Mouse (Mus musculus): ENCODE data around the gene Cdca8. TPM values are rescaled to one million over a fixed set of nuclear protein-coding genes. Genes with fewer than 3 reads are reported as not detected.

Cdca8 gene
- polyA plus RNA-seq, 1 experiment from 2014 or later, result 190 TPM

DNA sequence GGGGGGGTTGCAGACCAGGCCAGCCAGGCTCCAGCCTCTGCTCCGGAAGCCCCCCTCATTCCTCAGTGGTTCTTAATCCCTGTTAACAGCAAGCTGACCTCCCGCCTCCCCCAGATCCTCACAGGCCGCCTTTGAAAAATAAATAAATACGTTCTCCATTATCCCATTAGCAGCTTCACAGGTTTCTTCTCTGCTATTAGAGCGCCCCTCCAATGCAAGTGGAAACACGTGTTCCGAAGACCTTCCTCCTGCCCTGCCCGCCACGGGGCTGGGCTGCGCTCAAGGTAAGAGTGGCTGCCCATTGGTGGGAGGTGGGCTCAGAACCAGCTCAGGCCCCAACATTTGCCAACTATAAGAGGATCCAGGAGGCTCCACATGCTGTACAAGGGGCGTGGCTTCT lies 23.5 kb upstream of the Cdca8 start:
- Histone ChIP-seq H3K27ac (ENCODE audit: low read depth, low read length) (no peak overlapping the region), H3K27me3 (replicated peaks; ENCODE audit: control insufficient read depth, insufficient read depth, low read length) (no peaks in the 10 kb centered on the region; the same call in 1 of the 2 replicates), H3K36me3 (ENCODE audit: control insufficient read depth, insufficient read depth, low read length) (no peaks in the 10 kb centered on the region), H3K4me1 (replicated peaks; ENCODE audit: control insufficient read depth, insufficient read depth, low read length) (no peaks in the 10 kb centered on the region), H3K4me2 (no peak overlapping the region), H3K9me3 (ENCODE audit: control insufficient read depth, low read length) (no peaks in the 10 kb centered on the region), H3K9ac (ENCODE audit: low read depth, low read length) (no peak overlapping the region), H3K4me3 (ENCODE audit: low read depth, low read length) (no peak overlapping the region)
- ATAC-seq (replicated peaks; ENCODE audit: low FRiP score), result no peak
- DNase-seq (ENCODE audit: low spot score), result no peak
- 38% methylated on average over 11 of the region's 11 CpGs for WGBS

DNA sequence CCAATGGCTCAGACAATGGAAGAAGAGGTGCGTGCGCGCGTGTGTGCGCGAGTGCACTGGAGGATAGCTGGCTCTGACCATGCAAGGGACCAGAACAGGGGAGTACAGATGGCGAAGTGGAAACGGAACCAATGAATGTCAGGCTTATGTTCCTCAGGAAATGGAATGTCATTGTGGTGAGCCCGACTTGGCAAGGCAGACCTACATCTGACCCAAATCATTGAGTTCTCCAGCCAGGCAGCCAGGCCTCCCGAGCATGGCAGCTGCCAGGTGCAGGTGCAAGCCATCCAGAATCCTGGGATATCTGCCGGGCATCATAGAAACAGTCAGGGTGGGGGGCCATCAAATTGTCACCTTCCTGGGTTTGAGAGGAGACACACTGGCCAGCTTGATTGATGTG lies 21.8 kb upstream of the Cdca8 start:
- no peak overlapping the region for H3K4me2 ChIP-seq
- no peaks in the 10 kb centered on the region for H3K9me3 ChIP-seq (ENCODE audit: control insufficient read depth, low read length)
- no peaks in the 10 kb centered on the region for H3K4me1 ChIP-seq (replicated peaks; ENCODE audit: control insufficient read depth, insufficient read depth, low read length)
- ATAC-seq (replicated peaks; ENCODE audit: low FRiP score) (no peak), DNase-seq (ENCODE audit: low spot score) (no peak)
- H3K36me3 ChIP-seq (ENCODE audit: control insufficient read depth, insufficient read depth, low read length), result no peaks in the 10 kb centered on the region
- H3K27me3 ChIP-seq (replicated peaks; ENCODE audit: control insufficient read depth, insufficient read depth, low read length), result no peaks in the 10 kb centered on the region; the same call in 1 of the 2 replicates
- no peak overlapping the region for H3K27ac ChIP-seq (ENCODE audit: low read depth, low read length)
- no peak overlapping the region for H3K9ac ChIP-seq (ENCODE audit: low read depth, low read length)
- no peak overlapping the region for H3K4me3 ChIP-seq (ENCODE audit: low read depth, low read length)
- WGBS, result 80% methylated on average over 11 of the region's 11 CpGs

DNA sequence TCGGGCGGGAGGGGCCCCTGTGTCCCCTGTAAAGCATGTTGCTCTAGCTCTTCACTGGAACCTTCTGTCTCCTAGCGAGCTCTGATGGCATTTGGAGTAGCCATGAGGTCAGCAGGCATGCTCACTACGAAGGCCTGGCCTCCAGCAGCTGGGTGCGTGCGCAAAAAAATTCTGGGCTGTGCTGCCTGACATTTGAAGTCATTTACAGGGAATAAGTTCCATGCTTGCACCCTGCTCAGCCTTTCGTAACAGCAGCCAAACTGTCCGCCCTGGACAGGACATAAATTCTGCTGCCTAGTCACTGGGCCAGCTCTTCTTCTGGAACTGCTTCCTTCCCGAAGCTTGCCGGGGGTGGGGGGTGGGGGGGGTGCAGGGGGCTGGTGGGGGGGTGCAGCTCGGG lies 20.0 kb upstream of the Cdca8 start:
- H3K27ac ChIP-seq (ENCODE audit: low read depth, low read length), result no peak overlapping the region
- no peak overlapping the region for H3K9ac ChIP-seq (ENCODE audit: low read depth, low read length)
- H3K36me3 ChIP-seq (ENCODE audit: control insufficient read depth, insufficient read depth, low read length), result no peaks in the 10 kb centered on the region
- DNase-seq (ENCODE audit: low spot score) (no peak), ATAC-seq (replicated peaks; ENCODE audit: low FRiP score) (no peak)
- H3K4me2 ChIP-seq, result no peak overlapping the region
- no peaks in the 10 kb centered on the region for H3K27me3 ChIP-seq (replicated peaks; ENCODE audit: control insufficient read depth, insufficient read depth, low read length)
- no peak overlapping the region for H3K4me3 ChIP-seq (ENCODE audit: low read depth, low read length)
- H3K9me3 ChIP-seq (ENCODE audit: control insufficient read depth, low read length), result no peaks in the 10 kb centered on the region
- no peaks in the 10 kb centered on the region for H3K4me1 ChIP-seq (replicated peaks; ENCODE audit: control insufficient read depth, insufficient read depth, low read length)
- 60% methylated on average over 11 of the region's 11 CpGs for WGBS

DNA sequence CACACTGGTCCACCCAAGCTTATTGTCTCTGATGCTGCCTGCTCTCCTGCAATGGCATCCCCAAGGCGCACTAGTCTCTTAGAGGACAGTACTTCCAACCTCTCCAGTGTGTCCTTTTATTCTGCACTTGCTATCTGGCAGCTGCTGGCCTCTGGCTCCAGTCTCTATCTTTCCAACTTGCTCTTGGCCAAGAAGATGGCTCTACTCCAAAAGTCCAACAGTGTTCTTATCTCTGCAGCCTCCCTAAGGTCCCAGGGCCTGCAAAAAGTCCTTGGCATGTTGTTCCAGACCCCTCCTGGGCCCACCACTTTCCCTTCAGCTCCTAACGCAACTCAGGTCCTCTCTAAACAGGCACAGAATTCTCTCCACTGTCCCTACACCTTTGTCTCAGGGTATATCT lies 18.2 kb upstream of the Cdca8 start:
- no peaks in the 10 kb centered on the region for H3K27me3 ChIP-seq (replicated peaks; ENCODE audit: control insufficient read depth, insufficient read depth, low read length)
- ATAC-seq (replicated peaks; ENCODE audit: low FRiP score) (no peak), DNase-seq (ENCODE audit: low spot score) (no peak)
- H3K27ac ChIP-seq (ENCODE audit: low read depth, low read length), result no peak overlapping the region
- H3K9ac ChIP-seq (ENCODE audit: low read depth, low read length), result no peak overlapping the region
- H3K4me1 ChIP-seq (replicated peaks; ENCODE audit: control insufficient read depth, insufficient read depth, low read length), result no peaks in the 10 kb centered on the region
- no peaks in the 10 kb centered on the region for H3K9me3 ChIP-seq (ENCODE audit: control insufficient read depth, low read length)
- H3K36me3 ChIP-seq (ENCODE audit: control insufficient read depth, insufficient read depth, low read length), result no peaks in the 10 kb centered on the region
- H3K4me2 ChIP-seq, result no peak overlapping the region
- WGBS, result 80% methylated on average over 2 of the region's 2 CpGs
- H3K4me3 ChIP-seq (ENCODE audit: low read depth, low read length), result no peak overlapping the region

DNA sequence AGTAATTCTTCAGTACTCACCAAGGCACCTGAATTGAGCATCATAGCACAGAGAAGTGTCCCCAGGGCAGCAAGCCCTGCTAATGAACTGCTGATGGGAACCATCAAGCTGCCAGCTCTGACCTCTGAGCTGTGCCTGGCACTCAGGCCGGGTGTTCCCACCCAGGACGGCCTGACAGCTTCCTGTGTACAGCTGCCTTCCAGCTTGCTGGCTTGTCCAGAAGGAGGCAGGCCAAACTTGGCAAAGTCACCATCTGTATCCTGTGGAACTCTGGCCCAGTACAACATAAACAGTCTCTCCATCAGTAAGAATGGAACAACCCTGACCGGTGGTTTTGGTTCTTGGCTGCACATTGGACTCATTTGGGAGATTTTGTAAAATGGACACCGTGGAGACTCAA lies 14.4 kb upstream of the Cdca8 start:
- ATAC-seq (replicated peaks; ENCODE audit: low FRiP score), result no peak
- no peaks in the 10 kb centered on the region for H3K36me3 ChIP-seq (ENCODE audit: control insufficient read depth, insufficient read depth, low read length)
- H3K27ac ChIP-seq (ENCODE audit: low read depth, low read length), result no peak overlapping the region
- H3K9ac ChIP-seq (ENCODE audit: low read depth, low read length), result no peak overlapping the region
- 52% methylated on average over 4 of the region's 4 CpGs for WGBS
- no peaks in the 10 kb centered on the region for H3K27me3 ChIP-seq (replicated peaks; ENCODE audit: control insufficient read depth, insufficient read depth, low read length)
- no peak overlapping the region for H3K4me2 ChIP-seq
- no peaks in the 10 kb centered on the region for H3K9me3 ChIP-seq (ENCODE audit: control insufficient read depth, low read length)
- DNase-seq (ENCODE audit: low spot score), result no peak
- H3K4me3 ChIP-seq (ENCODE audit: low read depth, low read length), result no peak overlapping the region
- H3K4me1 ChIP-seq (replicated peaks; ENCODE audit: control insufficient read depth, insufficient read depth, low read length), result no peaks in the 10 kb centered on the region

DNA sequence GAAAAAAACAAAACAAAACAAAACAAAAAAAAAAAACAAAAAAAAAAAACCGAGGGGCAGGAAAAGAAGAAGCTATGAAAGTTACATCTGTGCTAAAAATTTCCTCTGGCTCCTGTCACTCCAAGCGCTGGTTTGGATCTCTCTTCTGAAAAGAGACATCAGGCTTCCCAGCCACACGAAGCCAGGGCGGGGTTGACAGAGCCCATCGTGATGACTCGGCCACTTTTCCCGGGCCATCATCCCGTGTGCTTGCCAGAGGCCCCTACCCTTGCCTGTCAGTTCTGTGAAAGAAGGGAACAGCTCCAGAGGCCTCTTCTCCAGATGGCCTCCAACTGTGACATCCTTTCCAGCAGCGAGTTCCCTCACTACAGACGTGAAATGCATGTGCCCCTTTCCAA lies 11.9 kb upstream of the Cdca8 start:
- WGBS, result 45% methylated on average over 10 of the region's 10 CpGs
- no peaks in the 10 kb centered on the region for H3K9me3 ChIP-seq (ENCODE audit: control insufficient read depth, low read length)
- DNase-seq (ENCODE audit: low spot score) (no peak), ATAC-seq (replicated peaks; ENCODE audit: low FRiP score) (no peak)
- no peaks in the 10 kb centered on the region for H3K36me3 ChIP-seq (ENCODE audit: control insufficient read depth, insufficient read depth, low read length)
- H3K27ac ChIP-seq (ENCODE audit: low read depth, low read length), result no peak overlapping the region
- H3K4me3 ChIP-seq (ENCODE audit: low read depth, low read length), result no peak overlapping the region
- H3K9ac ChIP-seq (ENCODE audit: low read depth, low read length), result no peak overlapping the region
- H3K4me1 ChIP-seq (replicated peaks; ENCODE audit: control insufficient read depth, insufficient read depth, low read length), result no peaks in the 10 kb centered on the region
- H3K4me2 ChIP-seq, result no peak overlapping the region
- no peaks in the 10 kb centered on the region for H3K27me3 ChIP-seq (replicated peaks; ENCODE audit: control insufficient read depth, insufficient read depth, low read length)

DNA sequence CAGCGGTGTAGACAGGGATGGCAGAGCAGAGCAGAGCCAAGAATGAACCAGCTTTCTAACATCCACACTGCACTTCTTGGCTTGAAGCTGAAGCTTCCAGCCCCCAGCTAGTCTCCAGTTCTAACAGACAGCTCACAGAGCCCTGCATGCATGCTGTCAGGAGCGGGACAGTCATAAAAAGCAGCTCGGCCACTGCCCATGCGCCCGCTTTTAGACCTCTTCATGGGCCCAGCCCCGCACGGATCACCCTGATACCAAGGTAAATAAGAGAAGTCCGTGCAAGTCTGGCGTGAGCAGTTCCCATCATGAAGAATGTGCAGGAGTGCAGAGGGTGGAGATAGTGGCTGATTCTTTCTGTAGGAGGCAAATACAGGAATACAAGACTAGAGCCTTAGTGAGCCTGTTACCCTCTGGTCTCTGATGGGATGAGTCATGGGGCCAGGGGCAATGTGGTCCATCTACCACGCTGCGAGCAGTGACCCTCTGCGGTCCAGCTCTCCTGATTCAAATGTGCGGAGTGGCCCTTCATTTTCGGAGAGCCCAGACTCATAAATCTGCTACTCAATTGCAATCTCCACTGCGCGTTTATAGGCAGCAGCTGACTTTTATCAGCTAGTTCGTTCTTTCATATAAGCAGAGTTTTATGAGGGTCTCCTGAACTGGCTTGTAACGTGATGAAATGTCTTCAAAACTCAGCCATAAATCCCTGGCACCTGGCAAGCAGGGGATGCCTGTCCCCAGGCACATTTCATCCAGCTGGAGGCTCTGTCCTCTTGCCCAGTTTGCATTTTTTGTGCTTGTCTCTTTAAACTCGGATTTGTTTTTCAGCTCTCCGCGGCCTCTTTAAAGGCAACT lies 11.3 kb upstream of the Cdca8 start:
- no peak overlapping the region for H3K27ac ChIP-seq (ENCODE audit: low read depth, low read length)
- no peaks in the 10 kb centered on the region for H3K36me3 ChIP-seq (ENCODE audit: control insufficient read depth, insufficient read depth, low read length)
- no peak for DNase-seq (ENCODE audit: low spot score)
- H3K4me2 ChIP-seq, result no peak overlapping the region
- no peak overlapping the region for H3K9ac ChIP-seq (ENCODE audit: low read depth, low read length)
- H3K4me1 ChIP-seq (replicated peaks; ENCODE audit: control insufficient read depth, insufficient read depth, low read length), result no peaks in the 10 kb centered on the region
- H3K27me3 ChIP-seq (replicated peaks; ENCODE audit: control insufficient read depth, insufficient read depth, low read length), result no peaks in the 10 kb centered on the region
- no peak overlapping the region for H3K4me3 ChIP-seq (ENCODE audit: low read depth, low read length)
- WGBS, result 72% methylated on average over 21 of the region's 21 CpGs
- no peaks in the 10 kb centered on the region for H3K9me3 ChIP-seq (ENCODE audit: control insufficient read depth, low read length)
- no peak for ATAC-seq (replicated peaks; ENCODE audit: low FRiP score)

DNA sequence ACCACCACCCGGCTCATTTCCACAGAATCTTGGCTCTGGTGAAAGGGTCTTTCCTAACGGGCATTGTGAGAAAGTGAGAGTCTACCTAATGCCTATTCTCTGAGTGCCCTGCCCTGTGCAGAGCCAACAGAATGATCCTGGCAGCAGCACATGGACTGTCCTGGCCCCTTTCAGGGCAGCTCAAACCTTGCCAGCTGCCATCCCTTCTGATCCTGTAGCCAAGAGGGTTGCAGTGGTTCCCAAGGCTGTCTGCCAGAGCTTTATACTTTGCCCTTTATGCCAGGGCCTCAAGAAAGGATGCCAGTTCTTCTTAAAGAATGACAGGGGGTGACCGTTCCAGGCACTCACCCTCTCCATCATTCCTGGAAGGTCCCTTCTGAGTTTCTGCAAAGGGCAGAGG lies 10.4 kb upstream of the Cdca8 start:
- 77% methylated on average over 3 of the region's 3 CpGs for WGBS
- H3K9me3 ChIP-seq (ENCODE audit: control insufficient read depth, low read length), result no peaks in the 10 kb centered on the region
- H3K4me1 ChIP-seq (replicated peaks; ENCODE audit: control insufficient read depth, insufficient read depth, low read length), result no peaks in the 10 kb centered on the region
- H3K27me3 ChIP-seq (replicated peaks; ENCODE audit: control insufficient read depth, insufficient read depth, low read length), result no peaks in the 10 kb centered on the region
- no peak overlapping the region for H3K27ac ChIP-seq (ENCODE audit: low read depth, low read length)
- ATAC-seq (replicated peaks; ENCODE audit: low FRiP score) (no peak), DNase-seq (ENCODE audit: low spot score) (no peak)
- no peak overlapping the region for H3K4me2 ChIP-seq
- no peak overlapping the region for H3K9ac ChIP-seq (ENCODE audit: low read depth, low read length)
- H3K36me3 ChIP-seq (ENCODE audit: control insufficient read depth, insufficient read depth, low read length), result no peaks in the 10 kb centered on the region
- no peak overlapping the region for H3K4me3 ChIP-seq (ENCODE audit: low read depth, low read length)

DNA sequence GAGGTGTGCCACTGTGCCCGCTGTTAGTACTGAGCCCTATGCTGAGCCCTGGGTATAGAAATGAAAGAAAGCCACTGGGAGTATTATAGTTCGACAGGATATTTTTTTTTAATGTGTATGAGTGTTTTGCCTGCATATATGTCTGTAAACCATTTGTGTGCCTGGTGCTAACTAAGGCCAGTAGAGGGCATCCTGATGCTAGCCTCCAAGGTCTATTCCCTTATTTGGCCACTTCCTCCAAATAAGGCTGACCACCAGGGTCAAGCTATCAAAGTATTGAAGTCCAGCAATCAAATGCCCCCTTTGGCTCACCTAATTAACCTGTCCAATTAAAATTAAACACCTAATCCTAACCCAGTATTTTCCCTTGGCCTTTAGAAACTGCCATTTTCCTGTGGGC lies 5.8 kb upstream of the Cdca8 start:
- WGBS, result 61% methylated on average over 2 of the region's 2 CpGs
- no peak for DNase-seq (ENCODE audit: low spot score)
- 0 out of 2 replicates have a peak, but pooled peaks cover 2% of the 10 kb centered on the region for H3K36me3 ChIP-seq (ENCODE audit: control insufficient read depth, insufficient read depth, low read length)

More for the DNA sequence above, 5.8 kb upstream of the Cdca8 start:
- Histone ChIP-seq H3K27ac (ENCODE audit: low read depth, low read length) (no peak overlapping the region), H3K9ac (ENCODE audit: low read depth, low read length) (no peak overlapping the region), H3K4me3 (ENCODE audit: low read depth, low read length) (no peak overlapping the region), H3K4me1 (replicated peaks; ENCODE audit: control insufficient read depth, insufficient read depth, low read length) (no peaks in the 10 kb centered on the region), H3K4me2 (no peak overlapping the region), H3K27me3 (replicated peaks; ENCODE audit: control insufficient read depth, insufficient read depth, low read length) (no peaks in the 10 kb centered on the region), H3K9me3 (ENCODE audit: control insufficient read depth, low read length) (no peaks in the 10 kb centered on the region)
- ATAC-seq (replicated peaks; ENCODE audit: low FRiP score), result no peak

Measured in liver, embryonic 11.5 days (tissue).